Mouse (Mus musculus) lung, adult 18-20 months (tissue): Measurements from ENCODE around the gene Mgst2.

Experiments used
- DNase-seq, 2 experiments: peaks; one replicate each; pipeline ENCODE4 v3.0.0; 2022; ENCODE audit warnings: mixed read lengths in 2 of 2

Mgst2 gene

GRCm38 (mm10) chr3:51654303-51655055 is 5.7 kb upstream of the Mgst2 start:
- DNase-seq: no peak

GRCm38 (mm10) chr3:51659415-51659814 is 745 bp upstream of the Mgst2 start:
- DNase-seq: no peak

- peak in 1 of 2 experiments; percentile 62 for DNase-seq
These were observed 689 bp downstream of the Mgst2 start for GRCm38 (mm10) chr3:51660821-51661276.

GRCm38 (mm10) chr3:51661376-51661775 is 1.2 kb downstream of the Mgst2 start:
- no peak for DNase-seq

GRCm38 (mm10) chr3:51661880-51662550 is 1.9 kb downstream of the Mgst2 start:
- DNase-seq: peak in 1 of 2 experiments; percentile 14

GRCm38 (mm10) chr3:51662557-51662956 is 2.4 kb downstream of the Mgst2 start:
- peak in 1 of 2 experiments; percentile 40 for DNase-seq

GRCm38 (mm10) chr3:51668607-51669006 is 8.4 kb downstream of the Mgst2 start:
- no peak for DNase-seq

GRCm38 (mm10) chr3:51670414-51671070 is 10.4 kb downstream of the Mgst2 start:
- DNase-seq: no peak

- DNase-seq: no peak
These were observed 10.9 kb downstream of the Mgst2 start for GRCm38 (mm10) chr3:51671071-51671469.

GRCm38 (mm10) chr3:51672631-51673030 is 12.5 kb downstream of the Mgst2 start:
- no peak for DNase-seq

- peak; percentile 66 to 74 for DNase-seq
These were observed 13.4 kb downstream of the Mgst2 start for GRCm38 (mm10) chr3:51673408-51674086.

- DNase-seq: no peak
These were observed 14.8 kb downstream of the Mgst2 start for GRCm38 (mm10) chr3:51674963-51675362.

- DNase-seq: no peak
These were observed 25.4 kb downstream of the Mgst2 start for GRCm38 (mm10) chr3:51685539-51685938.

- no peak for DNase-seq
These were observed 26.2 kb downstream of the Mgst2 start for GRCm38 (mm10) chr3:51686316-51686715.

GRCm38 (mm10) chr3:51686791-51687190 is 26.6 kb downstream of the Mgst2 start:
- DNase-seq: no peak

GRCm38 (mm10) chr3:51688725-51689124 is 28.6 kb downstream of the Mgst2 start:
- no peak for DNase-seq

- no peak for DNase-seq
These were observed 33.0 kb downstream of the Mgst2 start for GRCm38 (mm10) chr3:51693196-51693595.

GRCm38 (mm10) chr3:51694576-51694975 is 34.4 kb downstream of the Mgst2 start:
- DNase-seq: no peak

GRCm38 (mm10) chr3:51695713-51696112 is 35.6 kb downstream of the Mgst2 start:
- no peak for DNase-seq

GRCm38 (mm10) chr3:51697931-51698330 is 37.8 kb downstream of the Mgst2 start:
- DNase-seq: no peak

- no peak for DNase-seq
These were observed 40.0 kb downstream of the Mgst2 start for GRCm38 (mm10) chr3:51700123-51700522.

- DNase-seq: peak; percentile 24 to 47
These were observed 40.6 kb downstream of the Mgst2 start for GRCm38 (mm10) chr3:51700731-51701280.

- peak; percentile 67 to 81 for DNase-seq
These were observed 41.2 kb downstream of the Mgst2 start for GRCm38 (mm10) chr3:51701281-51701751.
